Mouse (Mus musculus) adrenal gland, adult 2 months (tissue): Measurements from ENCODE around the gene Cradd. TPM values are rescaled to one million over a fixed set of nuclear protein-coding genes. Genes with fewer than 3 reads are reported as not detected.

Source experiments
- polyA plus RNA-seq: library from polyadenylated mRNA; depleted of rRNA; stranded (reverse); fragments of >200 nt; gene quantifications from 2 replicates; pipeline ENCODE4 v1.2.3, GENCODE M21; 2012; rRNA removed
- total RNA-seq, 2 experiments: library from RNA; stranded (reverse); gene quantifications; 2 replicates each; pipeline ENCODE4 v1.2.3; 2021

The Cradd gene
- total and polyA plus RNA-seq, 3 experiments = 12.7 to 31.1 (median 13.1) TPM

Other genes with a start within 250 kb of the Cradd start
- gene Socs2, start 93.0 kb upstream of the Cradd start, total RNA-seq = 10 to 100 TPM; 10.7 to 22.7 TPM
- gene Socs2, start 93.0 kb upstream of the Cradd start, polyA plus RNA-seq = 41.4 and 52.0 TPM in 2 replicates
- 100 to 1,000 TPM; 127 to 143 TPM for gene Mrpl42, start 177.8 kb upstream of the Cradd start, total RNA-seq
- 21.1 and 27.6 TPM in 2 replicates for gene Mrpl42, start 177.8 kb upstream of the Cradd start, polyA plus RNA-seq
- 100 to 1,000 TPM; 140 to 156 TPM for gene Ube2n, start 191.0 kb upstream of the Cradd start, total RNA-seq
- 8.6 and 10.2 TPM in 2 replicates for gene Ube2n, start 191.0 kb upstream of the Cradd start, polyA plus RNA-seq
- 100 to 1,000 TPM; 136 to 159 TPM for gene Nudt4, start 240.0 kb upstream of the Cradd start, total RNA-seq
- gene Nudt4, start 240.0 kb upstream of the Cradd start, polyA plus RNA-seq = 67.5 and 106 TPM in 2 replicates